Mouse (Mus musculus) layer of hippocampus, adult 8-10 months (tissue): ENCODE measurements around the gene Elk4. TPM values are rescaled to one million over a fixed set of nuclear protein-coding genes. Genes with fewer than 3 reads are reported as not detected.

Experiments used
- DNase-seq, 2 experiments: peaks; one replicate each; pipeline ENCODE4 v3.0.0; 2022; ENCODE audit warnings: low spot score in 2 of 2
- total RNA-seq, 4 experiments: library from RNA; stranded (reverse); gene quantifications; 2 replicates each; pipeline ENCODE4 v1.2.4; 2022

Elk4 gene
- total RNA-seq, 4 experiments from 2014 or later: 51.2 to 62.8 (median 58.9) TPM

DNA sequence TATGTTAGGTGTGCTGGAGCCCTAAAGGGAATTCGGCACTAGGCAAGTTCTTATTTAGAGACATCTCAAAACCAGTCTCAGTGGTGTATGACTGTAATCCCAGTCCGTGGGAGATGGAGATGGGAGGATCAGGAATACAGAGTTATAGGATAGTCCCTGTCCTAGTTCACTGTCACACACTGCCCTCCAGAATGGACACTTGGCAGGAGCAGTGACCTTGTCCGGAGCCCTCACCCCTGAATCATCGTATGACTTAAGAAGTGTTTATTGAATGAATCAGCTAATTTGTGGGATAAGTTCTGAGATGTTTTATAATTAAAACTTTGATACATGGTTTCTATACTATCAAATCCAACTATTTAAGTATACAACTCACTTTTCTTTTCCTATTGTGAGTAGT, 55.7 kb downstream of the Elk4 start:
- no peak for DNase-seq

DNA sequence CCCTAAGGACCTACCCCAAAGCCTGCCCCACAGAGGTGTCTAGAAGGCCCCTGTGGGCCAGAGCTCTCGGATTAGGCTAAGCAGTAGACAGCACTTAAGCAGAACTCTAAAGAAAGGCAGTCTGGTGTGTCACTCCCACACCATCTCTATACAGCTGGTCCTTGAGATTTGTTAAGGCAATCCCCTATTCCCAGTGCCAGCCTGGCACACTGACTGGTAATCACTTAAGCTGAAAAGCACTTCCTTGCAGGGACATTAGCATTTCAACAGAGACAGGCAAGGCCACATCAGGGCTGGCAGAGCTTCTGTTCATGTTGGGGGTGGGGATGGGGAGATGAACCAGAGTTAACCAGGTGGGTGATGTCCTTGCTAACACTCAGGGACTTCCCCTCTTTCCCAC, 57.6 kb downstream of the Elk4 start:
- DNase-seq: peak; percentile 50 to 62

DNA sequence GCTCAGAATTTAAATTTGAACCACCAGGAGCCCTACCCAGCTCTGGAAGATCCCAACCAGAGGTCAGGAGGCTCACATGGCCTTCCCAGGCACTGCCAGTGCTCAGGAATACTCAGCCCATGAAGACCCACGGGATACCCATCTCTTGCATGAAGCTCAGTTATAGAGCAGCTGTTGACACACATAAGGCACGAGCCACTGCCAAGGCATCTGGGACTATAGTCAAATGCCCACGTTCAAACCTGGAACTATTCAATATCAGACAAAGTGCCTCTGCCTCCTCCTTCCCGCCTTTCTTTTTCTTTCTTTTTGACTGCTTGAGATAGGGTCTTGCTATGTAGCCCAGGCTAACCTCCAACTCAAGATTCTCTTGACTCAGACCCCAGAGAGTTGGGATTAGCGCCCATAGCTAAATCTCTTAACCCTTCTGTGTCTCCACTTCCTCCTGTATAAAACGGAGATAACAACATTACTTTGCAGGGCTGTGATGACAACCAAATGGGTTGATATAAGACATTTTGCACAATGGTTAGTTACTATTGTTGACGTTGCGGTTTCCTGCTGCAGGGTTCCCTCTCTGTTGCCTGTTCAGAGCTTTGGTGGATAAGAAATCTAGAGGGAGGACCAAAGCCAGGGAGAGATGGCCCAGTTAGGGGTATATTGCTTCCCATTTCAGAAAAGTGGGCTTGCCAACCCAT, 58.2 kb downstream of the Elk4 start:
- peak in 1 of 2 experiments; percentile 62 for DNase-seq

DNA sequence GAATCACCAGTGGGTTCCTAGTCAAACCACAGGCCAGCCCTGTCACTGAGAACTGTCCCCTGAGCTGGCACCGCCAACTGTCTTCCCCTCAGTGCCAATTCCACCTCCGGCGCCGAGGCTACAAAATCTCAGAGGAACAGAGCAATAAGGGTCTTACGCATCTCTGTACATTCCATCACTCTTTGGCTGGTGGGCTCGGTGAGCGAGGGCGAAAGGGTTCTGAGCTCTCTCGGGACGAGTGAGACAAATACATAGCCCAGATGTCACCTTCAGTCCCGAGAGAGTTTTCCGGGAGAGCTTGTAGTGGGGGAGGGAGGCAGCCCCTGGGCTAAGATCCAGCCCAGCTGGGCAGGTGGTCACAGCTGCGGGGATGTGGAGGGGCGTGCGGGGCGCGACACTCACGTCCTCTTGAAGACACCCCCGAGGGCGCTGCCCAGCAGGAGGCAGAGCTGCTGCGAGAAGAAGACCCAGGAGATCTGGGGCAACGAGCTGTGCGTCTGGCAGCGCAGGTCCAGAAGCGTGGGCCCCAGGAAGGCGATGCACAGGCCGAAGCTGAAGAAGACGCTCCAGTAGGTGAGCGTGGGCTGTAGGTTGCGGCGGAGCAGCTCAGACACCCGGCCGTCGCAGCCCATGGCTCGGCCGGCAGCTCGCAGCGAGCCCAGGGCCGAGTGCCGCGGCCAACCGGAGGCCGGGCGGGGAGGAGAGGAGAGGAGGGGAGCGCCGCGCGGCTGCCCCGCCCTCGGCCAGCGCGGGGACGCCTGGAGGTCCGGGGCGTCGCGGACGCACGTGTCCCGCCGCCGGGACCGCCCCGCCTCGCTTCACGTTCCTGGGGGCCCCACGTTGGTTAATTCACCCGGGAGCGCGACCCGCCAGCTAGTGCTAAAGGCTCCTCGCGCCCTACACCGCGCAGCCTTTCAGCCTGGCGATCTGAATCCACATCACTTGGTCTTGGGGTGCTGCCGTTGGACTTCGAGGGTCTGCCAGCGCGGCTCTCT, 60.2 kb downstream of the Elk4 start, which contains the start of gene Mfsd4a:
Mfsd4a (minus strand) TSS at position 802 of the 995 bp plus-strand sequence.
- DNase-seq: peak in 1 of 2 experiments; percentile 29

DNA sequence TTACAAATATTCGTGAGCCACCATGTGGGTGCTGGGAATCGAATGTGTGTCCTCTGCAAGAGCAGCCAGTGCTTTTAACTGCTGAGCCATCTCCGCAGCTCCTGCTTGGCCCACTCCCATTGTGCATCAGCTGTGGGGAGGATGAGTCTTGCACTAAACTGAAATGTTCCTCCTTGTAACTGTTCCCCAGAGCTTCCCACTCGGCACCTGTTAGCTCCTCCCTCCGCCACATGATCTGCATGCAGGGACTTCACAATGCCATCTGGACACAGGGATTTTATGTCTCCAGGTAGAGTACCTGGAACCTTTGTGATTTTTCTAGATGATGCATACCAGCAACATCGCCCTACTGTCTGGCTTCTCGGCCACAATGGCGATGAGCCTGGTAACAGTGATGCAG, 62.0 kb downstream of the Elk4 start:
- DNase-seq: peak in 1 of 2 experiments; percentile 22

DNA sequence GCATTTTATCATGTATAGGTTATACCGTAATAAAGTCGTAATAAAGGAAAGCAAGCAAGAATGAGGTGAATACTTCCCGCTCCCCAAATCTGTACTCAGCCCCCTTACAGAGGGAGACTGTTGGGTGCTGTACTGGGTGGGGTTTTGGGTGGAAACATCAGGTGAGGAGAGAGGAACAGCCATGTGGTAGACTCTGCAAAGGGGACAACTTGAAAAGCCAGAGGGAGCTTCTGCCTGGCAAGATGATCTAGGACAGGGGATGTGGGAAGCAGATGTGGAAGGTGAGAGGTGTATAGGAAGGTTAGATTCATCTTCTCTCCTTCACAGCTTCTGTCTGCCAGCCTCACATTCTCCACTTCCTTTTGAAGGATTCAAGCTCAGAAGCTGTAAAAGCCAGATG, 63.3 kb downstream of the Elk4 start:
- no peak for DNase-seq

DNA sequence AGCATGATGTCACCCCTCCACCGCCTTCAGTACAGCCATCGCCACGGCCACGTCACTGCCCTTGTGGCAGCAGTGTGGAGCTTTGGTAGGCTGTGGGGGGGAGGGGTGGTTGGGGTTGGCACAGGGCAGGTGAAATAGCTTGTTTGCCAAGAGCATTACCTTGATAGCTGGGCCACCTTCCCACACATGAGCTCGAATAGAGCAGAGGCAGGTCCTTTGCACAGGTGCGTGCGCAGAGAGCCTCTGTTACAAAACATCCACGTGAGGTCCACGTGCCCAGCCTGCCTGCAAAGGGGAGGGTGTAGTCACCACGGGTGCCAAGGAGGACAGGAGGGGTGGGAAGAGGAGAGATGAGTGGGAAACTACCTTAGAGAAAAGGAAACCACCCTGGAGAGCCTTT, 68.2 kb downstream of the Elk4 start:
- DNase-seq: no peak

DNA sequence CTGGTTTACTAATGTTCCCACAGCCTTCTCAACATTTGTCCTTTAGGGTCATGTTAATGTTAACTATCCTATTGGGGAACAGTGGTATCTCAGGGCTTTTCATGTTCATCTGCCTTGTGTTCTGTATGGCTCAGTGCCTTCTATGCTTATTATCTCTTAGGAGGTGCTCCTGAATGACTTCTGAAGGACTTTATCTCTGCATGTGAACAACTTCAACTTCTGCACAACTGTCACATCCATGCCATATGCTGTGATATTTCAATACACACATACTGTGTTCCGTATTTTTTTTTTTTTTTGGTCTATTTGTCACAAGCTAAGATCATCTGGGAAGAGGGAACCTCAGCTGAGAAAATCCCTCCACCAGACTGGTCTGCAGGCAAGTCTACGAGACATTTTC, 71.0 kb downstream of the Elk4 start:
- no peak for DNase-seq

Other genes with a start within 250 kb of the Elk4 start
- 1 to 10 TPM; 2.2 to 3.7 (median 2.8) TPM for gene Pm20d1, start 210.2 kb upstream of the Elk4 start, total RNA-seq
- gene Slc41a1, start 180.1 kb upstream of the Elk4 start, total RNA-seq: 10 to 100 TPM; 66.7 to 71.1 (median 68.5) TPM
- gene Rab29, start 140.4 kb upstream of the Elk4 start, total RNA-seq: 10 to 100 TPM in 2 of 4 experiments, 1 to 10 TPM in 2; 5.9 to 11.1 (median 9.3) TPM
- gene Nucks1, start 97.1 kb upstream of the Elk4 start, total RNA-seq: 100 to 1,000 TPM; 151 to 160 (median 159) TPM
- gene Slc45a3, start 44.6 kb upstream of the Elk4 start, total RNA-seq: under 1 TPM; 0.63 to 0.75 (median 0.70) TPM
- gene Mfsd4a, start 60.5 kb downstream of the Elk4 start, total RNA-seq: 10 to 100 TPM; 64.6 to 84.2 (median 78.5) TPM
- gene Cdk18, start 132.1 kb downstream of the Elk4 start, total RNA-seq: 10 to 100 TPM; 25.8 to 30.9 (median 27.6) TPM
- gene Lemd1, start 183.8 kb downstream of the Elk4 start, total RNA-seq: 1 to 10 TPM in 2 of 4 experiments, under 1 TPM in 2; 0.30 to 1.3 (median 0.83) TPM
- gene AC124108.1, start 183.8 kb downstream of the Elk4 start, total RNA-seq: under 1 TPM; 0.69 to 0.92 (median 0.77) TPM
- gene Gm10188, start 222.2 kb downstream of the Elk4 start, total RNA-seq: not detected